Mouse (Mus musculus): ENCODE data around the gene Ift20.

DNA sequence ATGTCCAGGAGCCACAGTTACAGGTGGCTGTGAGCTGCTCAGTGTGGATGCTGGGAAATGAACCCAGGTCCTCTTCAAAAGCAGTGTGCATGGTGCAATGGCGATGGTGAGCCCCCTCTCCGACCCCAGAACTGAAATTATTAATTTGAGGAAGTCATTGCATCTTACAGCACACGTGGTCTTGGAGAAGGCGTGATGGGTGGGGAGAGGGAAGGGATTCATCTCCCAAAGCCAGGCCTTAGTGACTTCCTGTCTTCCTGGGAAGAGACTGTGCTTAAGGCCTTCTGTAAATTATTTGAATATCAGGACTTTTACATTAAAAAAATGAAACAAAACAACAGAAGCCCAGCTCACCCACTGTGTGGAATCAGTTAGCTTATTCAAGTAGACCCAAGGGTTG lies 19.9 kb downstream of the Ift20 start:
- TF ChIP-seq CTCF (IDR thresholded peaks at IDR 0.05; ENCODE audit: borderline replicate concordance, control insufficient read depth, extremely low read depth, insufficient read depth, low read length, poor library complexity), result no peak
- TF ChIP-seq POLR2A (IDR thresholded peaks at IDR 0.05; ENCODE audit: control insufficient read depth, extremely low read depth, insufficient read depth, low read length, poor library complexity), result no peak

Data from thymus, adult 2 months (tissue).